Mouse (Mus musculus) ES-Bruce4 (cell line): ENCODE data around the gene Pnldc1.

Experiments used
- CTCF ChIP-seq: IDR thresholded peaks from one replicate; pipeline ENCODE4 v1.8.1; 2011; ENCODE audit warnings: low read depth, low read length
- EP300 ChIP-seq: IDR thresholded peaks from 2 replicates; pipeline ENCODE4 v1.6.1; 2011; ENCODE audit warnings: low read depth, low read length; ENCODE audit not compliant: insufficient read depth

GRCm38 (mm10) chr17:12886620-12887019, 23.4 kb downstream of the Pnldc1 start:
- TF ChIP-seq CTCF, result no peak
- peak; percentile 76; the same call in 1 of the 2 replicates for TF ChIP-seq EP300
